Mouse (Mus musculus) ES-E14 (cell line): Measurements from ENCODE around the gene Cbx4. TPM values are rescaled to one million over a fixed set of nuclear protein-coding genes. Genes with fewer than 3 reads are reported as not detected.

Experiments used
- DNase-seq: peaks from one replicate; pipeline ENCODE4 v3.0.0-alpha.2; 2013; ENCODE audit warnings: low read depth, low spot score
- H3K27ac ChIP-seq: 2 replicates; pipeline ENCODE4 v1.5.1; 2012; ENCODE audit warnings: low read depth, mild to moderate bottlenecking, low read length, moderate library complexity, mixed read lengths; ENCODE audit not compliant: poor library complexity, insufficient read depth, severe bottlenecking
- H3K36me3 ChIP-seq: 2 replicates; pipeline ENCODE4 v1.6.1; 2012; ENCODE audit warnings: mild to moderate bottlenecking, low read length, moderate library complexity, mixed read lengths; ENCODE audit not compliant: control insufficient read depth, poor library complexity, insufficient read depth, severe bottlenecking
- H3K4me1 ChIP-seq, 2 experiments: fragments of 150-350 bp in 1 of 2; sonication (generic) in 1 of 2; 2 replicates each; pipeline ENCODE4 v1.6.1; 2012; ENCODE audit warnings: low read length in 2 of 2, mild to moderate bottlenecking in 1 of 2, mixed read lengths in 1 of 2; ENCODE audit not compliant: control insufficient read depth in 2 of 2, insufficient read depth in 2 of 2, poor library complexity in 1 of 2
- H3K4me3 ChIP-seq, 2 experiments: fragments of 150-350 bp in 1 of 2; sonication (generic) in 1 of 2; 2 replicates each; pipeline ENCODE4 v1.5.1; 2012; ENCODE audit warnings: low read length in 2 of 2, low read depth in 1 of 2, mild to moderate bottlenecking in 1 of 2, mixed read lengths in 1 of 2; ENCODE audit not compliant: insufficient read depth in 1 of 2, poor library complexity in 1 of 2, severe bottlenecking in 1 of 2
- H3K9ac ChIP-seq: 2 replicates; pipeline ENCODE4 v1.6.1; 2012; ENCODE audit warnings: low read depth, mild to moderate bottlenecking, low read length, mixed read lengths; ENCODE audit not compliant: poor library complexity, insufficient read depth, severe bottlenecking
- H3K9me3 ChIP-seq: fragments of 150-350 bp; sonication (generic); 2 replicates; pipeline ENCODE4 v1.6.1; 2012; ENCODE audit warnings: low read depth, mild to moderate bottlenecking, low read length; ENCODE audit not compliant: control insufficient read depth, insufficient read depth
- CHD2 ChIP-seq: IDR thresholded peaks from 2 replicates; pipeline ENCODE4 v1.6.1; 2014; ENCODE audit warnings: mild to moderate bottlenecking, low read depth, low read length, inconsistent platforms
- HCFC1 ChIP-seq: IDR thresholded peaks from 2 replicates; pipeline ENCODE4 v1.6.1; 2012; ENCODE audit warnings: low read length, inconsistent platforms, borderline replicate concordance; ENCODE audit not compliant: insufficient read depth
- MAFK ChIP-seq: IDR thresholded peaks from 2 replicates; pipeline ENCODE4 v1.6.1; 2014; ENCODE audit warnings: mild to moderate bottlenecking, low read depth, low read length, inconsistent platforms; ENCODE audit not compliant: insufficient read depth
- ZC3H11A ChIP-seq: IDR thresholded peaks from 2 replicates; pipeline ENCODE4 v1.6.1; 2012; ENCODE audit warnings: low read depth, mild to moderate bottlenecking, inconsistent platforms, low read length, borderline replicate concordance
- ZNF384 ChIP-seq: IDR thresholded peaks from 2 replicates; pipeline ENCODE4 v1.6.1; 2012; ENCODE audit warnings: low read depth, low read length, inconsistent platforms
- in situ Hi-C, 2 experiments: fragments of 600-800 bp; cut with MboI; formaldehyde crosslinking; loops; one replicate each; pipeline ENCODE4 v1.15.1; 2025; ENCODE audit warnings: low sequenced_read_pairs in 2 of 2, inconsistent platforms in 1 of 2; ENCODE audit not compliant: unreplicated experiment in 2 of 2
- total RNA-seq: library from RNA; depleted of rRNA; stranded (reverse); fragments of 300-350 nt; gene quantifications from 2 replicates; pipeline ENCODE4 v1.2.3, GENCODE M21; 2012

Gene Cbx4
- total RNA-seq, 1 experiment: 1.8 TPM

DNA sequence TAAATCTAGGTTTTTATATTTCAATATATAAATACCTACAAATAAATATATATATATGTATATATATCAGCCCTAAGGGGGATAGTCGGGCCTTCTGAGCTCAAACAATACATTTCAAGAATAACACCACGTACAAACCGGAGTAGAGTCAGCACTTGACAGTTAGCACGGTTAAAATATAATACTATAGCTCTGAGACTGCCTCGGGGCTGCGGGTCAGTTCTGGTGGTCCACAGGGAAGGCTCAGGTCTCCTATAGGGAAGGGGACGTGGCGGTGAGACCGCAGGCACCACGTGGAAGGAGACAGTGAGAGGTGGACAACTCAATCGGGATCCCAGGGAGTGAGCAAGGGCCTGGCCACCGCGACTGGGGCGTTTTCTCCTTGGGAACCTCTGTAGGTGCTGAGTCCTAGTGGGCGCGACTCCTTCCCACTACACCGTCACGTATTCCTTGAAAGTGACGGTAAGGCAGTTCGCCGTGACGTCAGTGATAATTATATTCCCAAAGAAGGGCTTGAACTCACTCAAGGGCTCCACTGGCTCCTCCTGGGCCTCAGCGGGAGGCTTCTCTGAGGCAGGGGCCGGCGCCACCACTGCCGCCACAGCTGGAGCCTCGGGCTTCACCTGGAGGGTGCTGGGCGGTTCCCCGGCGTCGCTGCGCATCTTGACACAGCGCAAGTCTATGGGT, 5.4 kb downstream of the Cbx4 start:
- Histone ChIP-seq H3K9ac (no peak overlapping the region), H3K36me3 (no peaks in the 10 kb centered on the region), H3K4me3 (peak overlapping the region; percentile 39 to 49; a peak in 2 of 4 replicates), H3K27ac (no peak overlapping the region), H3K4me1 (peaks cover 0 to 38% of the 10 kb centered on the region in 2 experiments), H3K9me3 (no peaks in the 10 kb centered on the region)
- in situ Hi-C loops: loop anchor here (5.0 to 25.0 kb wide), 3 partner anchors 33 to 1157 kb away; partner anchors contain the start of gene Bahcc1 (in 1 of the 2)
- TF ChIP-seq ZC3H11A: no peak
- no peak for TF ChIP-seq MAFK
- no peak for TF ChIP-seq HCFC1
- DNase-seq: no peak

DNA sequence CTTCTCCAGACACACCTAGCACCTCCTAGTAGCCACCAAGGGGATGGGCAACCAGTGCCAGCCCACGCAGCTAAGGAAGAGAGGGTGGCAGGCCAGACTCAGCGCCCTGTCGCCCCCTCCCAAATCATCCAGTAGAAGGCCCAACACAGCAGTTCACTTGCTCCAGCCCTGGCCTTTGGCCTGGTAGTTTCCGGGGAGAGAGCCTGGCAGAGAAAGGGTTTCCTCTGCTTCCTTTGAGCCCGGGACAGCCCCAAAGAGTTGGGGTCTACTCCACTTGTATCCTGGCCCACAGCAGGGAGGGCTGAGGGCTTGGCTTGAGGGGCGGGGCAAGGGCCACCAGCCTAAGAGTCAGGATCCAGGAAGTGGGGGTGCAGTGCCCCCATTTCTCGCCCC, 6.6 kb downstream of the Cbx4 start:
- Histone ChIP-seq H3K4me3 (no peak overlapping the region), H3K9me3 (no peaks in the 10 kb centered on the region), H3K27ac (no peak overlapping the region), H3K36me3 (no peaks in the 10 kb centered on the region), H3K4me1 (peaks cover 0 to 36% of the 10 kb centered on the region in 2 experiments), H3K9ac (no peak overlapping the region)
- TF ChIP-seq ZC3H11A (no peak), CHD2 (no peak), ZNF384 (no peak), MAFK (no peak), HCFC1 (no peak)
- DNase-seq: no peak
- in situ Hi-C loops: loop anchor here in 1 of 2 experiments (25.0 kb wide), 1 partner anchor 1158 kb away; the partner anchor contains the start of gene Bahcc1

DNA sequence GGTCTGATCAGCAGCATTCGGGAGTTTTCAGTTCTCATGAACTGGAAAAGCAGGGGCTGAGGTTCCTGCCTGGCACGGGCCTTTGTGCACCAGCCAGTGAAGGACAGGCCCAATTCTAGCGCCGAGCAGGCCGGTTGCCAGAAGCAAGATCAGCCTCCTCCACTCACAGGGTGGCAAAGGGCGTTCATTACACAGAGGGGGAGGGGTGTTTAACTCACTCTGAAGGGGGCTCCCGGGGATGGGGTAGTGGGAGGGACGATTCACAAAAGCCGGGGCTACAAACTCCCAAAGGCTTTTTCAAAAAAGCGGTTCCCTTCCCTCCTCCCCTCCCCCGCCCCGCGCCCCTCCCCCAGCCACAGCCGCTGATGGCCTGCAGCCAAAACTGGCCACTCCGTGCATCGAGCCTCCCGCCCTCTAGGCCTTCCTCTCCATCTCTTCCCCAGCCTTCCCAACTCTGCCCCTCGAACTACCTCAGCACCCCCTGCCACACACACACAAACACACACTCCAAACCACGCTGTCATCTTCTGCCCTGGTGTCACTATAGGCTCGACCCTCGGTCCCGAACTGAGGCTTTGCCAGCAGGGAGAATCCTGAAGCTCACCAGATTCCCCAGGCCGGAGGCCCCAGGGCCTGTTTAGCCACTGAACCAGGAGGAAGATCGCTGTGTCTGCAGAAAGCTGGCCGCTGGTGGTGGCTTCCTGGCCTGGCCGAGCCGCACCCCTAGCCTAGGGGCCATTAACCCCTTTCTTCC, 7.2 kb downstream of the Cbx4 start:
- H3K27ac ChIP-seq: no peak overlapping the region
- no peak overlapping the region for H3K4me3 ChIP-seq
- no peak overlapping the region for H3K9ac ChIP-seq
- in situ Hi-C loops: loop anchor here in 1 of 2 experiments (25.0 kb wide), 1 partner anchor 1158 kb away; the partner anchor contains the start of gene Bahcc1
- H3K9me3 ChIP-seq: no peaks in the 10 kb centered on the region
- peaks cover 0 to 32% of the 10 kb centered on the region in 2 experiments for H3K4me1 ChIP-seq
- DNase-seq: no peak
- no peak for TF ChIP-seq ZC3H11A
- no peak for TF ChIP-seq HCFC1
- TF ChIP-seq MAFK: no peak
- TF ChIP-seq CHD2: no peak
- no peak for TF ChIP-seq ZNF384
- no peaks in the 10 kb centered on the region for H3K36me3 ChIP-seq

DNA sequence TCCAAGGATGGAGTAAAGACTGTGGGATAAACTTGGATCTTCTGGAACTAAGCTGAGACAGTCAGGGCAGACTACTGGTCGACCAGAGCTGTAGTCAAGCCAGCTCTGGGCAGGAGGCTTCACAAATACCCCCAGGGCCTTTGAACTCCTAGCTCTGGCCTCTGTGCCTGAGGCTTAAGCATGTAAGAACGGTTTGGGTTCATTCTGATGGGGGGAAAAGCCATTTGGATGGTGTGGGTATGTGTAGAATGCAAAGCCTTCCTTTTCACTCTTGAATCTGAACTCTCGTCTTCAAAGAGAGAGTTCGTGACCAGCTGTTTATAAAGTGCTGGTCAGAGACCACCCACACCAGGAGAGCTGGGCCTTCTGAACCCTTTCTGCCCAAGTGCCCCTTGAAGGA, 8.3 kb downstream of the Cbx4 start:
- no peak overlapping the region for H3K27ac ChIP-seq

More for the DNA sequence above, 8.3 kb downstream of the Cbx4 start:
- in situ Hi-C loops: loop anchor here in 1 of 2 experiments (25.0 kb wide), 1 partner anchor 1160 kb away; the partner anchor contains the start of gene Bahcc1
- peaks cover 0 to 27% of the 10 kb centered on the region in 2 experiments for H3K4me1 ChIP-seq
- no peak overlapping the region for H3K4me3 ChIP-seq
- H3K36me3 ChIP-seq: no peaks in the 10 kb centered on the region
- no peak for TF ChIP-seq CHD2
- TF ChIP-seq HCFC1: no peak
- no peak for TF ChIP-seq ZC3H11A
- no peak for TF ChIP-seq ZNF384
- TF ChIP-seq MAFK: no peak
- no peak for DNase-seq
- no peak overlapping the region for H3K9ac ChIP-seq
- H3K9me3 ChIP-seq: no peaks in the 10 kb centered on the region
